Comparison of ENCODE assay signal across 8 mouse cellular contexts in the genomic region with DNA sequence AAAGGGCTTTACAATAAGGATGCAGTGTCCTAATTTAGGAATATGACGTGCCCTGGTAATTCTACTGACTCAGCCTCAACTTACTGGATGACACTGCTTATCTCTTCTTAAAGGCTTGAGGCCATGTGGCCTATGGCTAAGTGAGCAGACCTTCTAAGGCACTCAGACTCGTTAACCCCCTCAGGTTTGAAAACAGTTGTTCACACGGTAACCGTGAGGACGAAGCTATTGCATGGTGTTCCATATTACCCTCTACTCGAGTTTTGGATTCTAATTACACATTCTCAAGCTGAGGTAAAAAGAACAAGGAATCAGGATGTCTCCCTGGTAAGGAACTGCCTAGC. TPM values are rescaled to one million over a fixed set of nuclear protein-coding genes. Genes with fewer than 3 reads are reported as not detected.
DNase-seq lines count a peak whose midpoint lies in the region; ATAC-seq and TF ChIP-seq lines count a peak whose summit lies in the region.

No protein-coding gene starts in this region.

- peak overlapping the region; percentile 95 for H3K4me3 ChIP-seq in kidney, embryonic 16.5 days (ENCODE audit: low read length)
- H3K4me3 ChIP-seq in midbrain, embryonic 10.5 days = peak overlapping the region; percentile 92
- no peak overlapping the region for H3K4me3 ChIP-seq in thymus, adult 2 months (ENCODE audit: control insufficient read depth, insufficient read depth, low read length)

- TF ChIP-seq POLR2A in thymus, adult 2 months (IDR thresholded peaks at IDR 0.05; ENCODE audit: control insufficient read depth, extremely low read depth, insufficient read depth, low read length, poor library complexity) = no peak

- DNase-seq in kidney, postnatal 14 days = no peak
- DNase-seq in midbrain, embryonic 10.5 days (ENCODE audit: low spot score) = no peak
- DNase-seq in thymus, adult 2 months = no peak
- DNase-seq in spleen, postnatal 4 days (ENCODE audit: low spot score in 2 of 2) = no peak
- no peak for DNase-seq in layer of hippocampus, adult 11-12 months (ENCODE audit: low spot score)

- 14% methylated on average over 6 of the region's 6 CpGs for WGBS in kidney, embryonic 16.5 days
- 19% methylated on average over 6 of the region's 6 CpGs for WGBS in midbrain, embryonic 10.5 days
- WGBS in thymus, adult 2 months = 28% methylated on average over 6 of the region's 6 CpGs

- H3K9me3 ChIP-seq in kidney, embryonic 16.5 days (ENCODE audit: low read length) = no peaks in the 10 kb centered on the region
- no peaks in the 10 kb centered on the region for H3K9me3 ChIP-seq in midbrain, embryonic 10.5 days (replicated peaks)

- H3K4me2 ChIP-seq in kidney, embryonic 16.5 days (replicated peaks; ENCODE audit: low read depth, low read length) = peak overlapping the region; percentile 66

- no peaks in the 10 kb centered on the region for H3K27me3 ChIP-seq in kidney, embryonic 16.5 days (ENCODE audit: insufficient read depth, low read length)
- H3K27me3 ChIP-seq in midbrain, embryonic 10.5 days (ENCODE audit: low read depth, poor library complexity, severe bottlenecking) = no peaks in the 10 kb centered on the region
- no peaks in the 10 kb centered on the region for H3K27me3 ChIP-seq in thymus, adult 2 months (ENCODE audit: control insufficient read depth, insufficient read depth, low read length)

- H3K9ac ChIP-seq in kidney, embryonic 16.5 days (replicated peaks; ENCODE audit: low read length) = peak overlapping the region; percentile 97

- ATAC-seq in kidney, embryonic 16.5 days (ENCODE audit: low FRiP score, low TSS enrichment) = peak; percentile 33
- ATAC-seq in activated CD4-positive, CD25-positive, alpha-beta regulatory T cell, adult 4 months = peak; percentile 4
- peak; percentile 2 to 22; a peak in 2 of 4 replicates for ATAC-seq in hematopoietic stem cell, adult 5-6 weeks (replicated peaks in 1 of 2; ENCODE audit: insufficient read depth in 1 of 2, low FRiP score in 2 of 2, low TSS enrichment in 1 of 2, low read depth in 1 of 2, poor library complexity in 2 of 2, severe bottlenecking in 2 of 2)

- TF ChIP-seq CTCF in thymus, adult 2 months (IDR thresholded peaks at IDR 0.05; ENCODE audit: borderline replicate concordance, control insufficient read depth, extremely low read depth, insufficient read depth, low read length, poor library complexity) = no peak

- H3K27ac ChIP-seq in kidney, embryonic 16.5 days (ENCODE audit: low read length) = peak overlapping the region; percentile 99
- H3K27ac ChIP-seq in midbrain, embryonic 10.5 days (replicated peaks) = peak overlapping the region; percentile 92
- H3K27ac ChIP-seq in thymus, adult 2 months (ENCODE audit: control insufficient read depth, insufficient read depth, low read length) = no peak overlapping the region; the same call in 1 of the 2 replicates

- no peaks in the 10 kb centered on the region for H3K36me3 ChIP-seq in kidney, embryonic 16.5 days (ENCODE audit: insufficient read depth, low read length)
- peaks cover 12% of the 10 kb centered on the region for H3K36me3 ChIP-seq in midbrain, embryonic 10.5 days
- H3K36me3 ChIP-seq in thymus, adult 2 months (ENCODE audit: control insufficient read depth, insufficient read depth, low read length) = no peaks in the 10 kb centered on the region

- peaks cover 18% of the 10 kb centered on the region for H3K4me1 ChIP-seq in kidney, embryonic 16.5 days (ENCODE audit: insufficient read depth, low read length)
- H3K4me1 ChIP-seq in midbrain, embryonic 10.5 days = peaks cover 29% of the 10 kb centered on the region
- H3K4me1 ChIP-seq in thymus, adult 2 months (replicated peaks; ENCODE audit: control insufficient read depth, insufficient read depth, low read length) = peaks cover 5% of the 10 kb centered on the region

RNA-seq across cellular contexts. Expression of a gene that starts 0.6 kb away (rescaled TPM):
- polyA plus RNA-seq in kidney, embryonic 16.5 days (2015; fragmentation: Nextera tagmentation; extraction: Ambion mirVana) = 109 and 121 TPM in 2 replicates
- 10 to 100 TPM; 35.9 to 59.0 TPM for polyA plus RNA-seq in activated CD4-positive, CD25-positive, alpha-beta regulatory T cell, adult 4 months (2017; shearing (Covaris generic))
- total RNA-seq in hematopoietic stem cell, adult 5-6 weeks (2017) = 11.5 and 15.9 TPM in 2 replicates
- 62.5 and 81.1 TPM in 2 replicates for polyA plus RNA-seq in midbrain, embryonic 10.5 days (2016; fragmentation: Nextera tagmentation; extraction: Ambion mirVana)
- polyA plus RNA-seq in thymus, adult 2 months (2012; rRNA removed) = 32.6 and 49.6 TPM in 2 replicates

RNA-seq across cellular contexts. Expression of a gene that starts 16.8 kb away (rescaled TPM):
- polyA plus RNA-seq in kidney, embryonic 16.5 days (2015; fragmentation: Nextera tagmentation; extraction: Ambion mirVana) = 0.09 and 0.17 TPM in 2 replicates
- polyA plus RNA-seq in activated CD4-positive, CD25-positive, alpha-beta regulatory T cell, adult 4 months (2017; shearing (Covaris generic)) = not detected
- not detected in 2 replicates for total RNA-seq in hematopoietic stem cell, adult 5-6 weeks (2017)
- polyA plus RNA-seq in midbrain, embryonic 10.5 days (2016; fragmentation: Nextera tagmentation; extraction: Ambion mirVana) = not detected in 2 replicates
- polyA plus RNA-seq in thymus, adult 2 months (2012; rRNA removed) = 0.06 and 0.08 TPM in 2 replicates

RNA-seq across cellular contexts. Expression of a gene that starts 36.9 kb away (rescaled TPM):
- 16.0 and 19.1 TPM in 2 replicates for polyA plus RNA-seq in kidney, embryonic 16.5 days (2015; fragmentation: Nextera tagmentation; extraction: Ambion mirVana)
- polyA plus RNA-seq in activated CD4-positive, CD25-positive, alpha-beta regulatory T cell, adult 4 months (2017; shearing (Covaris generic)) = 10 to 100 TPM; 17.1 to 17.2 TPM
- total RNA-seq in hematopoietic stem cell, adult 5-6 weeks (2017) = 27.5 and 42.0 TPM in 2 replicates
- polyA plus RNA-seq in midbrain, embryonic 10.5 days (2016; fragmentation: Nextera tagmentation; extraction: Ambion mirVana) = 29.1 and 30.7 TPM in 2 replicates
- polyA plus RNA-seq in thymus, adult 2 months (2012; rRNA removed) = 21.7 and 38.2 TPM in 2 replicates
